Mouse (Mus musculus) stomach, embryonic 14.5 days (tissue): ENCODE measurements around the gene Hnrnph3. TPM values are rescaled to one million over a fixed set of nuclear protein-coding genes. Genes with fewer than 3 reads are reported as not detected.

ENCODE experiments used
- ATAC-seq: fragments of 200-750 bp; cut with Nextera tagmentation; 2 replicates; pipeline ENCODE4 v1.8.0; 2017; ENCODE audit warnings: low read depth, moderate TSS enrichment; ENCODE audit not compliant: insufficient number of reproducible peaks, insufficient read depth, low FRiP score
- H3K27ac ChIP-seq: fragments of 300-500 bp; sonication (generic); 2 replicates; pipeline ENCODE4 v1.5.1; 2014; ENCODE audit warnings: mild to moderate bottlenecking, low read length, moderate library complexity, mixed read lengths
- H3K27me3 ChIP-seq: fragments of 300-500 bp; sonication (generic); 2 replicates; pipeline ENCODE4 v1.6.1; 2014; ENCODE audit warnings: low read length, control low read depth, mixed read lengths; ENCODE audit not compliant: control insufficient read depth, insufficient read depth
- H3K36me3 ChIP-seq: fragments of 300-500 bp; sonication (generic); 2 replicates; pipeline ENCODE4 v1.6.1; 2014; ENCODE audit warnings: mild to moderate bottlenecking, control low read depth, low read length, moderate library complexity, mixed read lengths; ENCODE audit not compliant: control insufficient read depth, insufficient read depth
- H3K4me1 ChIP-seq: fragments of 300-500 bp; sonication (generic); 2 replicates; pipeline ENCODE4 v1.6.1; 2014; ENCODE audit warnings: low read length, control low read depth, mixed read lengths; ENCODE audit not compliant: control insufficient read depth, insufficient read depth
- H3K4me2 ChIP-seq: fragments of 300-500 bp; sonication (generic); replicated peaks from 2 replicates; pipeline ENCODE4 v1.6.1; 2014; ENCODE audit warnings: low read depth, low read length, control low read depth
- H3K4me3 ChIP-seq: fragments of 300-500 bp; sonication (generic); 2 replicates; pipeline ENCODE4 v1.5.1; 2014; ENCODE audit warnings: low read depth, low read length, control low read depth
- H3K9ac ChIP-seq: fragments of 300-500 bp; sonication (generic); replicated peaks from 2 replicates; pipeline ENCODE4 v1.6.1; 2014; ENCODE audit warnings: low read depth, mild to moderate bottlenecking, control low read depth, low read length, moderate library complexity, mixed read lengths
- H3K9me3 ChIP-seq: fragments of 300-500 bp; sonication (generic); 2 replicates; pipeline ENCODE4 v1.6.1; 2016; ENCODE audit warnings: low read depth, low read length, control low read depth; ENCODE audit not compliant: control insufficient read depth
- WGBS: fragments of 180-500 bp; shearing (Covaris S2); extraction: QIAGEN DNeasy Blood & Tissue Kit; methylation state at CpG from one replicate; pipeline ENCODE4 v1.1.7; 2014; 5-methylcytosine and 5-hydroxymethylcytosine counted together
- polyA plus RNA-seq: library from polyadenylated mRNA; unstranded; fragments of >200 nt; fragmentation: Nextera tagmentation; extraction: Ambion mirVana; gene quantifications from 2 replicates; pipeline ENCODE4 v1.2.1, GENCODE M21; 2014

Gene Hnrnph3
- 75.0 and 75.8 TPM in 2 replicates for polyA plus RNA-seq

- peak within 1 kb of the TSS; percentile 72 for H3K9ac ChIP-seq
- peaks cover 15% of the 10 kb centered on the region for H3K4me1 ChIP-seq
- under 1% methylated on average over 61 of the region's 69 CpGs for WGBS
- H3K36me3 ChIP-seq = no peaks in the 10 kb centered on the region; the same call in 1 of the 2 replicates
- no peaks in the 10 kb centered on the region for H3K9me3 ChIP-seq
- no peaks in the 10 kb centered on the region for H3K27me3 ChIP-seq
- peak within 1 kb of the TSS; percentile 99 for H3K27ac ChIP-seq
- peak; percentile 94 for ATAC-seq
- peak within 1 kb of the TSS; percentile 60 for H3K4me2 ChIP-seq
- H3K4me3 ChIP-seq = peak within 1 kb of the TSS; percentile 86
Measured at GRCm38 (mm10) chr10:63023749-63024579, at the start of gene Hnrnph3, which contains the start of gene Pbld2. Gene Hnrnph3, minus strand, starts transcription at chr10:63024217. Gene Pbld2, plus strand, starts transcription at chr10:63024315.

- peak; percentile 53; the same call in 1 of the 2 replicates for ATAC-seq
- WGBS = 11% methylated on average over 5 of the region's 5 CpGs
- H3K9me3 ChIP-seq = no peaks in the 10 kb centered on the region
Measured at GRCm38 (mm10) chr10:63065988-63066387, 42.0 kb upstream of the Hnrnph3 start.

GRCm38 (mm10) chr10:63065561-63065960 is 41.5 kb upstream of the Hnrnph3 start:
- Histone ChIP-seq H3K36me3 (no peaks in the 10 kb centered on the region), H3K4me3 (no peak overlapping the region), H3K9me3 (no peaks in the 10 kb centered on the region), H3K9ac (no peak overlapping the region), H3K27me3 (no peaks in the 10 kb centered on the region), H3K4me2 (no peak overlapping the region), H3K27ac (no peak overlapping the region), H3K4me1 (no peaks in the 10 kb centered on the region)
- ATAC-seq = no peak
- 64% methylated on average over 8 of the region's 8 CpGs for WGBS

More at GRCm38 (mm10) chr10:63065988-63066387, 42.0 kb upstream of the Hnrnph3 start:
- no peaks in the 10 kb centered on the region for H3K27me3 ChIP-seq
- no peak overlapping the region for H3K27ac ChIP-seq
- H3K9ac ChIP-seq = no peak overlapping the region
- no peak overlapping the region for H3K4me2 ChIP-seq
- H3K4me1 ChIP-seq = no peaks in the 10 kb centered on the region
- H3K36me3 ChIP-seq = no peaks in the 10 kb centered on the region
- H3K4me3 ChIP-seq = no peak overlapping the region

GRCm38 (mm10) chr10:63064516-63064915 is 40.5 kb upstream of the Hnrnph3 start:
- Histone ChIP-seq H3K4me3 (no peak overlapping the region), H3K9ac (no peak overlapping the region), H3K9me3 (no peaks in the 10 kb centered on the region), H3K4me1 (no peaks in the 10 kb centered on the region), H3K27ac (no peak overlapping the region), H3K27me3 (no peaks in the 10 kb centered on the region), H3K36me3 (no peaks in the 10 kb centered on the region), H3K4me2 (no peak overlapping the region)
- ATAC-seq = no peak
- 76% methylated on average over 9 of the region's 9 CpGs for WGBS

- no peak overlapping the region for H3K27ac ChIP-seq
- H3K4me3 ChIP-seq = no peak overlapping the region
- H3K4me2 ChIP-seq = no peak overlapping the region
- WGBS = 81% methylated on average over 7 of the region's 7 CpGs
- no peak overlapping the region for H3K9ac ChIP-seq
- no peaks in the 10 kb centered on the region for H3K4me1 ChIP-seq
- no peaks in the 10 kb centered on the region for H3K36me3 ChIP-seq
- H3K9me3 ChIP-seq = no peaks in the 10 kb centered on the region
- no peak for ATAC-seq
- no peaks in the 10 kb centered on the region for H3K27me3 ChIP-seq
Measured at GRCm38 (mm10) chr10:63063365-63063764, 39.3 kb upstream of the Hnrnph3 start.

GRCm38 (mm10) chr10:63062696-63063095 is 38.7 kb upstream of the Hnrnph3 start:
- Histone ChIP-seq H3K27me3 (no peaks in the 10 kb centered on the region), H3K4me3 (no peak overlapping the region), H3K9ac (no peak overlapping the region), H3K27ac (no peak overlapping the region), H3K4me2 (no peak overlapping the region), H3K36me3 (no peaks in the 10 kb centered on the region), H3K9me3 (no peaks in the 10 kb centered on the region), H3K4me1 (no peaks in the 10 kb centered on the region)
- no peak for ATAC-seq
- WGBS = 93% methylated on average over 5 of the region's 5 CpGs

- ATAC-seq = no peak
- no peaks in the 10 kb centered on the region for H3K4me1 ChIP-seq
- H3K4me3 ChIP-seq = no peak overlapping the region
- 66% methylated on average over 12 of the region's 12 CpGs for WGBS
- no peak overlapping the region for H3K4me2 ChIP-seq
- no peaks in the 10 kb centered on the region for H3K36me3 ChIP-seq
- no peak overlapping the region for H3K27ac ChIP-seq
- H3K9me3 ChIP-seq = no peaks in the 10 kb centered on the region
- H3K27me3 ChIP-seq = no peaks in the 10 kb centered on the region
- no peak overlapping the region for H3K9ac ChIP-seq
Measured at GRCm38 (mm10) chr10:63061266-63061665, 37.2 kb upstream of the Hnrnph3 start.

- Histone ChIP-seq H3K9ac (no peak overlapping the region), H3K4me2 (no peak overlapping the region), H3K4me1 (no peaks in the 10 kb centered on the region), H3K4me3 (no peak overlapping the region), H3K27me3 (no peaks in the 10 kb centered on the region), H3K36me3 (no peaks in the 10 kb centered on the region), H3K27ac (no peak overlapping the region), H3K9me3 (no peaks in the 10 kb centered on the region)
- 54% methylated on average over 11 of the region's 11 CpGs for WGBS
- ATAC-seq = no peak
Measured at GRCm38 (mm10) chr10:63060406-63060805, 36.4 kb upstream of the Hnrnph3 start.
